Mouse (Mus musculus): ENCODE data around the gene Btbd35f12. TPM values are rescaled to one million over a fixed set of nuclear protein-coding genes. Genes with fewer than 3 reads are reported as not detected.
A peak's percentile ranks its signal among the peaks of the same experiment; 100 is the strongest.
"Not testable (repeated sequence)": the region's sequence is repeated elsewhere in the genome, so short reads cannot be mapped to it uniquely, and the experiment has no call there.

The Btbd35f12 gene
- not detected for total RNA-seq (2021)
- polyA plus RNA-seq (2012; rRNA removed), result not detected in 2 replicates
- long read RNA-seq, result 0 reads

DNA sequence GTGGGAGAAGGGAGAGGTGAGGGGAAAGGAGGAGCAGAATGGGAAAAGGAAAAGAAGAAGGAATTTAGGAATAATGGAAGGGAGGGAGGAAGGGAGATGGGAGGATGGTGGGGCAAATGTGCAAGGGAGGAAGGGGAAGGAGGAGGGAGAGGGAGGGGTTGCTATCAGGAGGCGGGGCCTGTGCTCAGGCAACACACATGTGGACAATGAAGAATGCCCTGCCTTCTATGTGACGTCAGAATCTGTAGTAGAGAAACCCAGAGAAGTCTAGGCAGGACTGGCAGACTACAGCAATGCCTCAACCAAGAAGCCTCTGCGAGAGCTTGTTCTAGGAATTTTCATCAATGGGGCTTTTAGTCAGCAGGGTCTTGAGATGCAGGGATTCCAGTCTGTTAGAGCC lies at the start of gene Btbd35f12:
Btbd35f12 (plus strand) TSS at position 301 of the 400 bp plus-strand sequence.
- DNase-seq, result not testable (repeated sequence)

DNA sequence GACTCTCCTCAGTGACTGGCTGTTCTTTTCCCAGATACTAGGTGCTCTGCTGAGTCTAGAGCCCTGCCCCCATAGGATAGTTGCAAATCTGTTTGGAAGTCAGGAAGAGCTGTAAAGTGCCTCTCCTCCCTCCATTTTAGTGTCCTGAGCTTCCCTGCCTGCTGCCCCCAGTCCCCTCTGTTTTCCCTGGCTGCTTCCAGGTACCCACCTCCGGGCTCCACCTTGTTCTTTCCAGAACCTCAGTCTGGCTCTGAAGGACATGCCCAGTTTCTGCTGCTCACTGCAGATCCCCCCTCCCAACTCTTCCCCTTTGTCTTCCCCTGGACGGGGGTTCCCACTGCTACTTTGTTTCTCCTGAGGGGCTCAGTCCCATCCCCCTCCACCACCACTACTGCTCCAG lies 40.1 kb downstream of the Btbd35f12 start:
- peak; percentile 1 for DNase-seq

Other genes with a start within 250 kb of the Btbd35f12 start
- not detected for gene Spin2-ps6, start 78.5 kb upstream of the Btbd35f12 start, total RNA-seq (2021)
- not detected in 2 replicates for gene Spin2-ps6, start 78.5 kb upstream of the Btbd35f12 start, polyA plus RNA-seq (2012; rRNA removed)